Mouse (Mus musculus): ENCODE measurements around the gene Exosc3. TPM values are rescaled to one million over a fixed set of nuclear protein-coding genes. Genes with fewer than 3 reads are reported as not detected.

The Exosc3 gene
- total RNA-seq, 2 experiments from 2014 or later: 44.0 to 47.4 TPM

- no peak for ATAC-seq (replicated peaks; ENCODE audit: low FRiP score, poor library complexity, severe bottlenecking)
These were observed 54.6 kb downstream of the Exosc3 start for GRCm38 (mm10) chr4:45287906-45288305.

GRCm38 (mm10) chr4:45286318-45286717 lies 56.2 kb downstream of the Exosc3 start:
- ATAC-seq (replicated peaks; ENCODE audit: low FRiP score, poor library complexity, severe bottlenecking): no peak

- no peak for ATAC-seq (replicated peaks; ENCODE audit: low FRiP score, poor library complexity, severe bottlenecking)
These were observed 62.5 kb downstream of the Exosc3 start for GRCm38 (mm10) chr4:45279981-45280548.

GRCm38 (mm10) chr4:45279292-45279691 lies 63.2 kb downstream of the Exosc3 start:
- ATAC-seq (replicated peaks; ENCODE audit: low FRiP score, poor library complexity, severe bottlenecking): no peak; the same call in 1 of the 2 replicates

- no peak for ATAC-seq (replicated peaks; ENCODE audit: low FRiP score, poor library complexity, severe bottlenecking)
These were observed 66.8 kb downstream of the Exosc3 start for GRCm38 (mm10) chr4:45275770-45276169.

GRCm38 (mm10) chr4:45271041-45271452 lies 71.5 kb downstream of the Exosc3 start:
- ATAC-seq (replicated peaks; ENCODE audit: low FRiP score, poor library complexity, severe bottlenecking): no peak

GRCm38 (mm10) chr4:45267883-45268282 lies 74.6 kb downstream of the Exosc3 start:
- ATAC-seq (replicated peaks; ENCODE audit: low FRiP score, poor library complexity, severe bottlenecking): no peak

Other genes with a start within 250 kb of the Exosc3 start
- gene Tomm5, start 234.6 kb downstream of the Exosc3 start, total RNA-seq (2015; ENCODE audit: low replicate concordance): 9.0 and 70.4 TPM in 2 replicates
- 32.3 and 52.8 TPM in 2 replicates for gene Tomm5, start 234.6 kb downstream of the Exosc3 start, total RNA-seq (2017; ENCODE audit: low replicate concordance)
- gene Frmpd1, start 157.9 kb downstream of the Exosc3 start, total RNA-seq (2015; ENCODE audit: low replicate concordance): not detected in 2 replicates
- gene Frmpd1, start 157.9 kb downstream of the Exosc3 start, total RNA-seq (2017; ENCODE audit: low replicate concordance): not detected in 2 replicates
- 11.7 TPM in 1 of 2 replicates, not detected in the other for gene Trmt10b, start 45.6 kb downstream of the Exosc3 start, total RNA-seq (2015; ENCODE audit: low replicate concordance)
- gene Trmt10b, start 45.6 kb downstream of the Exosc3 start, total RNA-seq (2017; ENCODE audit: low replicate concordance): 0.23 and 3.3 TPM in 2 replicates
- gene Dcaf10, start 631 bp downstream of the Exosc3 start, total RNA-seq (2015; ENCODE audit: low replicate concordance): 13.3 and 16.8 TPM in 2 replicates
- 17.8 and 25.5 TPM in 2 replicates for gene Dcaf10, start 631 bp downstream of the Exosc3 start, total RNA-seq (2017; ENCODE audit: low replicate concordance)
- 261 and 374 TPM in 2 replicates for gene Slc25a51, start 66.0 kb upstream of the Exosc3 start, total RNA-seq (2015; ENCODE audit: low replicate concordance)
- 263 and 320 TPM in 2 replicates for gene Slc25a51, start 66.0 kb upstream of the Exosc3 start, total RNA-seq (2017; ENCODE audit: low replicate concordance)
- gene Shb, start 189.7 kb upstream of the Exosc3 start, total RNA-seq (2015; ENCODE audit: low replicate concordance): 1.3 TPM in 1 of 2 replicates, not detected in the other
- gene Shb, start 189.7 kb upstream of the Exosc3 start, total RNA-seq (2017; ENCODE audit: low replicate concordance): 1.5 and 6.5 TPM in 2 replicates

Data from erythroid progenitor cell, adult 5-6 weeks (primary cell).